Mouse (Mus musculus): Measurements from ENCODE around the gene 4933424G06Rik.

4933424G06Rik gene

GRCm38 (mm10) chr1:36769951-36770350, 60.0 kb downstream of the 4933424G06Rik start:
- DNase-seq (ENCODE audit: low spot score): no peak

DNA sequence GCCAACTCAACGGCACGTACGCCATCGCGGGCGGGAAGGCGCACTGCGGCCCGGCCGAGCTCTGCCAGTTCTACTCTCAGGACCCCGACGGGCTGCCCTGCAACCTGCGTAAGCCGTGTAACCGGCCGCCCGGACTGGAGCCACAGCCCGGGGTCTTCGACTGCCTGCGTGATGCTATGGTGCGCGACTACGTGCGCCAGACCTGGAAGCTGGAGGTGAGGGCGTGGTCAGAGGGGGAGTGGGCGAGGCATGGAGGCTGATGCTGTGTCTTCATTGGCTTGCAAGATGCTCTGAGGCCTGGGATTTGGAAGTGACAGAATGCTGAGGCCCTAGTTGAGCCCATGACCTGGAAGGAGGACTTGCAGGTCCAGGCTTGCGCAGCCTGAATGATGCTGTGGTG, 61.0 kb downstream of the 4933424G06Rik start:
- no peak for DNase-seq (ENCODE audit: low spot score)

DNA sequence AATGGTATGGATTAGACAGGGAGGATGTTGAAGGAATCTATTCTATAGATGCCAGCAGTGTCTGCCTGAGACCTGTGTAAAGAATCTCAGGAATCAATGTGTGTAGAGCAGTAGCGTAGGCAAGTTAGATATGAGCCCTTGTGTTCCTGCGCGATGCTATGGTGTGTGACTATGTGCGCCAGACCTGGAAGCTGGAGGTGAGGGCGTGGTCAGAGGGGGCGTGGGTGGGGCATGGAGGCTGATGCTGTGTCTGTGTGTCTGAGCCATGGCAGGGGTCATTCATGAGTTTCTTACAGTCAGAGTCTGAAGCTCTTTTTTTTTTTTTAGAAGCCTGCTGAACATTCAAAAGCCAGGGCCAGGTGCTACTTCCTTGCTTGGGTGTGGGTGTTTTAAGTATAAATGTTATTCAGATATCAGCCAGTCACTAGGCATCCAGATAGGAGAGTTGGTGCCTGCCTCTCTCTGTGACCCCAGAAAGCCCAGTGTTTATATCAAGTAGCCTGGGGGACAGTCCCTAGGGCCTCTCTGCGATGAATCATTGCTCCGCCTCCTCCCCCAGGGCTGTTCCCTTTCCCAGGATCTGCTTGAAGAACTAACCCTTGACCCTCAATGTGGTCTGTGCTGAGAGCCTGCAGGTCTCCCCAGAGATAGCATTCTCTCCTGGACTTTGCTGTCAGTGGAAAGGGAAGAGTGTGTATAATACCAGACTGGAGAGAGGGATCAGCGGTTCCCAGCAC, 62.4 kb downstream of the 4933424G06Rik start:
- no peak for DNase-seq (ENCODE audit: low spot score)

GRCm38 (mm10) chr1:36780793-36781192, 70.8 kb downstream of the 4933424G06Rik start:
- no peak for DNase-seq (ENCODE audit: low spot score)

GRCm38 (mm10) chr1:36782476-36782875, 72.5 kb downstream of the 4933424G06Rik start:
- DNase-seq (ENCODE audit: low spot score): no peak

GRCm38 (mm10) chr1:36784365-36785134, 74.6 kb downstream of the 4933424G06Rik start:
- peak; percentile 63 for DNase-seq (ENCODE audit: low spot score)

DNA sequence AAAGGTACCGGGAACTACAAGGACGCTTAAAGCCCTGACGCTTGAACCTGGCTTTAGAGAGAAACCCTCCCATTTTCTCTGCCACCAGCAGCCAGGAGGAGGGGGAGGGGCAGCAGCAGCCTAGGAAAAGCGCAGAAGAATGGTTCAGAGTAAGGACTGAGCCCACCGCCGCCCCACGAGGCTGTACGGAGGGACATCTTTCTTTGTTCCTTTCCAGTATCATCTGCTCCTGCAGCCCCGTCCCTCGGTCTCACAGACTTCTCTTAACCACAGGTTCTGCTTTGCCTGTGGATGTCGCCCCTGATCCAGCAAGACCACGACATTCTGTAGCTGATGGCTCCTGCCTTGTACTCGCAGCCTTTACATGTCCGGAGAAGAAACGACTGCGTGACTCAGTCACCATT, 75.3 kb downstream of the 4933424G06Rik start:
- peak; percentile 25 for DNase-seq (ENCODE audit: low spot score)

DNA sequence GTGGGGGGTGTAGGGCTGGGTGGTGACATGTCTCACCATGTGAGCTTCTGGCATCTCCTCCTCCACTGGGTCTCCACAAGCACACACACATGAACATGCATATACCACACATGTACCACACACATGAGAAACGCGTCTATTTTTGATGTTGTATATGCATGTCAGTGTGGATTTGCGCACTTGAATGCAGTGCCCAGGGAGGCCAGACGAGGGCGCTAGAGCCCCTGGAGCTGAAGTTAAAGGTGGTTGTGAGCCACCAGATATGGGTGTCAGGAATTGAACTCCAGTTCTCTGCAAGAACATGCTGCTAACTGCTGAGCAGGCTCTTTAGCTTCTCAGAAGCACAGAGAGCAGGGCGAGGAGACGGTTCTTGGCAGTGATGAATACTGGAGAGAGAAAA, 76.4 kb downstream of the 4933424G06Rik start:
- no peak for DNase-seq (ENCODE audit: low spot score)

GRCm38 (mm10) chr1:36789416-36789815, 79.5 kb downstream of the 4933424G06Rik start:
- DNase-seq (ENCODE audit: low spot score): no peak

DNA sequence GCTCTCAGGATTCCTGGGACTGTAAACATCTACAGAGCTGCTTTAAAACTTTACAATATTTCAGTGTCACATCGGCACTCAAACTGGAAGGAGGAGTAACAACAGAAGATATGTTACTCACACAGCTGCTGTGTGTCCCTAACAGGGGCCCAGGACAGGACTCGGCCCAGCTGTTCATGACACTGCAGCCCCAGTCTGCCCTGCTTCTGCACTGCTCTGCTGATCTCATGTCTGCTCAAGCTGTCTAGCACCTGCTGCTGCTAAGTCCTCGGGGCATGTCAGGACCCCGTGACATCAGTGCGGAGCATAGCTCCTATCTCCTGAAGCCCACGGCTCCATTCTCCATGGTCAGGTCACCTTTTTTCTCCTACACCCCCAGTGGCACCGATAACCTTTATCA, 86.8 kb downstream of the 4933424G06Rik start:
- no peak for DNase-seq (ENCODE audit: low spot score)

DNA sequence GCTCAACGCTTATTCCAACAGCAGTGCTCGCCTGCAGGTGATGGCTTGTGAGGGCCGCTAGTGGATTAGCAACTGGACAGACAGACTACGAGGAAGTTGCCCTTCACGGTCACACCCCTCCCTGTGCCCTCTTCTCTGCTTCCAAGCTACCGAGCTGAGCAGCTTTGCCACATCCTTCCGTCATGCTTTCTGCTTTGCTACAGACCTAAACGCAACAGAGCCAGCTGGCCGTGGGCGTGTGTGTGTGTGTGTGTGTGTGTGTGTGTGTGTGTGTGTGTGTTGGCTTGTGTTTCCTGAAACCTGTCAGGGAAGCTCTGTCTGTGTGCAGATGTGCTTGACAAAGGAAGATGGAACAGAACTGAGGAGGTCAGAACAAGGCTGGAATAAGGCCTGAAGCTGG, 87.5 kb downstream of the 4933424G06Rik start:
- DNase-seq (ENCODE audit: low spot score): no peak

DNA sequence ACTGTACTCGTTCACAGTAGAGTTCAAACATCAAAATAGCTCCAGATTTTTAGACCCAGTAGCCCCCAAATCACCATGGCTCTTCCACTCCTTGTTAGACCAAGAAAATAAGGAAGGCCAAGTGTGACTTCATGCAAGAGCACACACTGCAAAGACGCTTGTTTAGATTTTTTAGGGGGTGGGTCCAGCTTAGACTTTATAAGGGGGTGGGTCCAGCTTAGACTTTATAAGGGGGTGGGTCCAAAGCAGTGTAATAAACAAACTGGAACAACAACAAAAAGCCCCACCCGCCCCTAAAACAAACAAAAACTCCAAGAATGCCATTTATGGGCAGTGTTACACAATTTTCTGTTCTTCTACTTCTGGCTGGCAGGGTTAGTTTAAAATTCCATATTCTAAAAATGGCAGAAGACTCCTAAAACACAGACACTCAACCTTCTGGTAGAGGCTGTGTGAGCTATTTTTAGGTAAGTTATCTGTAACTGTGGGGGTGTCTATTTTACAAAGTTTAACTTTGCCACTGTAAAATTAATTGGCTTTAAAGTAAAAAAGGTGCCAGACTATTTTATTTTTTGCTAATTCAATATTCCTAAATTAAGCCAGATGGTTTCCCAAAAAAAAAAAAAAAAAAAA, 90.5 kb downstream of the 4933424G06Rik start:
- no peak for DNase-seq (ENCODE audit: low spot score)

DNA sequence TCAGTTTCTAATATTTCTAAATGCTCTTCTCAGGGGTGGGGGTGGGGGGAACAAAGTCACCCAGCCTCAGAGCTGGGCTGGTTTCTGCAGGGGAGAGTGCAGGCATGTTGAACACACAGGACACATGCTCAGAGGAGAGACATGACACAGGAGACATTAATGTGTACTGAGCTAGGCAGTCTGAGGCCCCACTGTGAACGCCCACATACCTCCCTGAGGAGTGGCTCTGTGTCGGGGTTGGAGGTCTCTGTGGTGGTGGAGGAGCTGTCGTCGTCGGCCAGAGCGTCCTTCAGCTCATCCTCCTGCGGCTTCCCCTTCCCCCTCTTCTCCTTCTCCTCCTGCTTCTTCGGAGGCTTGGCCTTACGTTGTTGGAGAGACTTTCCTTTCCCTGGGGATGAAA, 94.3 kb downstream of the 4933424G06Rik start:
- DNase-seq (ENCODE audit: low spot score): no peak

- no peak for DNase-seq (ENCODE audit: low spot score)
Observed at GRCm38 (mm10) chr1:36804833-36805232, 94.9 kb downstream of the 4933424G06Rik start.

GRCm38 (mm10) chr1:36806181-36806905, 96.4 kb downstream of the 4933424G06Rik start:
- DNase-seq (ENCODE audit: low spot score): no peak

- DNase-seq (ENCODE audit: low spot score): no peak
Observed at GRCm38 (mm10) chr1:36807086-36807485, 97.1 kb downstream of the 4933424G06Rik start.

Measured in ovary, postnatal 36 days (tissue).